Mouse (Mus musculus): ENCODE measurements around the gene Gm20929. TPM values are rescaled to one million over a fixed set of nuclear protein-coding genes. Genes with fewer than 3 reads are reported as not detected.

The Gm20929 gene
- not detected for polyA plus RNA-seq (2014; fragmentation: Illumina TruSeq; extraction: RNeasy Lipid Tissue Mini Kit (QIAGEN cat#74804); ENCODE audit: low read depth, low replicate concordance)

DNA sequence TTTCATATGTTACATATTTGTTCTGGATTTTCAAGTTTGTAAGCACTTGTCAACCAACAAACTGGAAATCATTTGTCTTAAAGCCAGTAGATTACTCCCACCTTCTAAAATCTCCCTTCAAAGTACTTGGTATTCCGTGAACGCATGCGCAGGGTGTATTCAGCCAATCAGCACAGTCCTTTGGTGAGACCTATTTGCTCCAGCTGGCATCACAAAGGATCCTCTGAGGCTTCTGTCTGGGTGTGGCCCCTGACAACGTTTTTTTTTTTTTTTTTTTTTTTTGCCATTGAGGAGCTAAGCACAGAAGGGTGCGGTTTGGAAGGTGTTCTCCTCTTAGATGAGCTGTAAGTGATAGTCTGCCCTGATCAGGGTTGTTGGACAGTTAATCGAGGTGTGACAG is at the start of gene Gm20929:
Gm20929 (plus strand) TSS at position 301 of the 400 bp plus-strand sequence.

Measured in sigmoid colon, adult 10 weeks (tissue).